Mouse (Mus musculus): Measurements from ENCODE around the gene Nme4. TPM values are rescaled to one million over a fixed set of nuclear protein-coding genes. Genes with fewer than 3 reads are reported as not detected.
A peak's percentile ranks its signal among the peaks of the same experiment; 100 is the strongest.

The Nme4 gene
- total RNA-seq, 2 experiments from 2014 or later = 3.6 to 4.2 TPM

GRCm38 (mm10) chr17:26055164-26055563 lies 40.2 kb downstream of the Nme4 start:
- no peak overlapping the region for H3K27ac ChIP-seq
- H3K4me3 ChIP-seq = no peak overlapping the region
- no peak for TF ChIP-seq CTCF (IDR thresholded peaks at IDR 0.05)
- DNase-seq (ENCODE audit: extremely low spot score in 1 of 2, low spot score in 2 of 2) = no peak
- intact Hi-C loops (cut with DNase I) = loop anchor here (5.0 kb wide), 1 partner anchor 38 kb away; no protein-coding TSS in a partner anchor

- no peak for DNase-seq (ENCODE audit: extremely low spot score in 1 of 2, low spot score in 2 of 2)
- TF ChIP-seq CTCF (IDR thresholded peaks at IDR 0.05) = no peak
- Histone ChIP-seq H3K27ac (no peak overlapping the region), H3K4me3 (no peak overlapping the region)
- intact Hi-C loops (cut with DNase I) = no loop called here
Observed at GRCm38 (mm10) chr17:26054133-26054845, 41.1 kb downstream of the Nme4 start.

- H3K27ac ChIP-seq = no peak overlapping the region
- no peak for DNase-seq (ENCODE audit: extremely low spot score in 1 of 2, low spot score in 2 of 2)
- no peak for TF ChIP-seq CTCF (IDR thresholded peaks at IDR 0.05)
- intact Hi-C loops (cut with DNase I) = no loop called here
- no peak overlapping the region for H3K4me3 ChIP-seq
Observed at GRCm38 (mm10) chr17:26052706-26053105, 42.7 kb downstream of the Nme4 start.

GRCm38 (mm10) chr17:26052074-26052473 lies 43.3 kb downstream of the Nme4 start:
- Histone ChIP-seq H3K27ac (no peak overlapping the region), H3K4me3 (no peak overlapping the region)
- intact Hi-C loops (cut with DNase I) = no loop called here
- DNase-seq (ENCODE audit: extremely low spot score in 1 of 2, low spot score in 2 of 2) = no peak
- no peak for TF ChIP-seq CTCF (IDR thresholded peaks at IDR 0.05)

GRCm38 (mm10) chr17:26048118-26048517 lies 47.3 kb downstream of the Nme4 start:
- Histone ChIP-seq H3K27ac (peak overlapping the region; percentile 5; the same call in 1 of the 2 replicates), H3K4me3 (no peak overlapping the region)
- intact Hi-C loops (cut with DNase I) = no loop called here
- no peak for DNase-seq (ENCODE audit: extremely low spot score in 1 of 2, low spot score in 2 of 2)
- no peak for TF ChIP-seq CTCF (IDR thresholded peaks at IDR 0.05)

GRCm38 (mm10) chr17:26046253-26046997 lies 49.0 kb downstream of the Nme4 start:
- Histone ChIP-seq H3K27ac (peak overlapping the region; percentile 62), H3K4me3 (no peak overlapping the region)
- no peak for TF ChIP-seq CTCF (IDR thresholded peaks at IDR 0.05)
- intact Hi-C loops (cut with DNase I) = no loop called here
- no peak for DNase-seq (ENCODE audit: extremely low spot score in 1 of 2, low spot score in 2 of 2)

- no peak for TF ChIP-seq CTCF (IDR thresholded peaks at IDR 0.05)
- intact Hi-C loops (cut with DNase I) = no loop called here
- Histone ChIP-seq H3K27ac (no peak overlapping the region), H3K4me3 (no peak overlapping the region)
- DNase-seq (ENCODE audit: extremely low spot score in 1 of 2, low spot score in 2 of 2) = no peak
Observed at GRCm38 (mm10) chr17:26045285-26045684, 50.1 kb downstream of the Nme4 start.

GRCm38 (mm10) chr17:26043249-26043636 lies 52.2 kb downstream of the Nme4 start:
- intact Hi-C loops (cut with DNase I) = loop anchor here (2.0 kb wide), 1 partner anchor 26 kb away; the partner anchor contains the start of gene Rab11fip3
- TF ChIP-seq CTCF (IDR thresholded peaks at IDR 0.05) = no peak; the same call in 1 of the 2 replicates

GRCm38 (mm10) chr17:26042599-26043248 lies 52.7 kb downstream of the Nme4 start:
- no peak for DNase-seq (ENCODE audit: extremely low spot score in 1 of 2, low spot score in 2 of 2)

More at GRCm38 (mm10) chr17:26043249-26043636, 52.2 kb downstream of the Nme4 start:
- DNase-seq (ENCODE audit: extremely low spot score in 1 of 2, low spot score in 2 of 2) = peak; percentile 57 to 63
- H3K4me3 ChIP-seq = 0 out of 2 replicates have a peak overlapping the region, but pooled peaks have one; percentile 7
- peak overlapping the region; percentile 83 for H3K27ac ChIP-seq

More at GRCm38 (mm10) chr17:26042599-26043248, 52.7 kb downstream of the Nme4 start:
- Histone ChIP-seq H3K27ac (peak overlapping the region; percentile 83), H3K4me3 (0 out of 2 replicates have a peak overlapping the region, but pooled peaks have one; percentile 7)
- intact Hi-C loops (cut with DNase I) = loop anchor here (2.0 kb wide), 1 partner anchor 26 kb away; the partner anchor contains the start of gene Rab11fip3
- no peak for TF ChIP-seq CTCF (IDR thresholded peaks at IDR 0.05)

Other genes starting within 250 kb of the Nme4 start
- gene Wdr90, start 234.1 kb downstream of the Nme4 start, total RNA-seq (2021) = 10 to 100 TPM; 34.9 to 36.8 TPM
- 10 to 100 TPM; 17.8 to 25.7 TPM for gene Mcrip2, start 226.8 kb downstream of the Nme4 start, total RNA-seq (2021)
- gene Mettl26, start 220.5 kb downstream of the Nme4 start, total RNA-seq (2021) = 10 to 100 TPM; 37.8 to 38.1 TPM
- 1 to 10 TPM; 1.7 TPM for gene Wfikkn1, start 214.7 kb downstream of the Nme4 start, total RNA-seq (2021)
- gene Rab40c, start 175.9 kb downstream of the Nme4 start, total RNA-seq (2021) = 10 to 100 TPM; 46.4 to 47.2 TPM
- 100 to 1,000 TPM in 1 of 2 experiments, 10 to 100 TPM in 1; 96.5 to 118 TPM for gene Pigq, start 150.7 kb downstream of the Nme4 start, total RNA-seq (2021)
- under 1 TPM; 0.20 to 0.87 TPM for gene Nhlrc4, start 150.6 kb downstream of the Nme4 start, total RNA-seq (2021)
- gene A930017K11Rik, start 143.0 kb downstream of the Nme4 start, total RNA-seq (2021) = under 1 TPM; 0.26 to 0.27 TPM
- 10 to 100 TPM; 53.9 to 59.3 TPM for gene Capn15, start 109.8 kb downstream of the Nme4 start, total RNA-seq (2021)
- gene Rab11fip3, start 26.0 kb downstream of the Nme4 start, total RNA-seq (2021) = 100 to 1,000 TPM; 114 to 119 TPM
- 10 to 100 TPM; 28.5 to 31.5 TPM for gene Decr2, start 5.3 kb downstream of the Nme4 start, total RNA-seq (2021)
- gene Tmem8, start 17.7 kb upstream of the Nme4 start, total RNA-seq (2021) = 10 to 100 TPM; 14.3 to 14.7 TPM
- gene Mrpl28, start 27.9 kb upstream of the Nme4 start, total RNA-seq (2021) = 10 to 100 TPM; 67.8 to 68.0 TPM
- gene Axin1, start 43.1 kb upstream of the Nme4 start, total RNA-seq (2021) = 10 to 100 TPM; 25.9 to 29.7 TPM
- gene Pdia2, start 103.5 kb upstream of the Nme4 start, total RNA-seq (2021) = 1 to 10 TPM in 1 of 2 experiments, under 1 TPM in 1; 0.59 to 1.0 TPM
- gene Rgs11, start 107.3 kb upstream of the Nme4 start, total RNA-seq (2021) = 10 to 100 TPM; 41.9 to 52.7 TPM
- gene Arhgdig, start 112.2 kb upstream of the Nme4 start, total RNA-seq (2021) = 10 to 100 TPM; 94.3 to 95.0 TPM
- 10 to 100 TPM; 18.9 to 19.2 TPM for gene Fam234a, start 148.6 kb upstream of the Nme4 start, total RNA-seq (2021)
- 10 to 100 TPM; 80.4 to 82.2 TPM for gene Luc7l, start 157.3 kb upstream of the Nme4 start, total RNA-seq (2021)